Mouse (Mus musculus): ENCODE results near the gene Arhgef10l.
A peak's percentile ranks its signal among the peaks of the same experiment; 100 is the strongest.

Gene Arhgef10l

DNA sequence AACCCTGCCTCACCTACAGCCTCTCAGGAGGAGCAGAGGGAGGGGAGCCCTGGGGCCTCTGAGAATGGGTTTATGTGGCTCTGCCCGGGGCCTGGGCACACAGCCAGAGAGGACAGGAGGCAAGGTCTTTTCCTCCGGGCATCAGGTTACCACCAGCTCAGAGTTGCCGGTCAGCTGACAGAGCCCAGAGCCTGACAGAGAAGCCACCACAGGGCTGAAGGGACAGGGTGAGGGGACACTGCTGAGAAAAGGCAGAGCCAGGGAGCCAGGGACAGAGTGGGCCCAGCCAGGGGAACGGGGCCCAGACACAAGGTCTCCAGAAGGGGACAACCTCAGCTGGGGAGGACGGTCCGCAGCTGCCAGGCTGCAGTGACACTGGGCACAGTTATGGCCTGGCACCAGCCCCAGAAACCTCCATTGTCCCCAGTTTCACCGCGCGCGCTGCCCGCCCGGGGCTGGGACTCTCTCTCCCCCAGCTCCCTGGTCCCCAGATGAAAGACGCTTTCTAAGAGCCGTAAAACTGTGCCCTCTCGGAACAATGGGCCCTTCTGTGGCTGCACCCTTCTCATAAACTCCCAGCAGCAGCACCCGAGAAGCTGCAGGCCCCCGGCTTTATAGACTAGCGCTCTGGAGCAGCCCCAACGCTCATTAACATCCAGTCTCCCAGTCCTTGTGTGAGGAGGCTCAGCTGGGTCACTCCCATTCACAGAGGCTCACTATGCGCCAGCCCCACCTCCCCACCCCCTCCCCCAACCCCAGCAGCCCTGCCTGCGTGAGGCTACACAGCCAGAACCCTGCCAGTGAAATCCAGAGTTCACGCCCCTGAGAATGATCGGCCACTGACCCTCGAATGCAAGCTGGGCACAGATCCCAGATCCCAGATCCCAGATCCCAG, 7.9 kb downstream of the Arhgef10l start:
- DNase-seq (ENCODE audit: low spot score) = no peak

DNA sequence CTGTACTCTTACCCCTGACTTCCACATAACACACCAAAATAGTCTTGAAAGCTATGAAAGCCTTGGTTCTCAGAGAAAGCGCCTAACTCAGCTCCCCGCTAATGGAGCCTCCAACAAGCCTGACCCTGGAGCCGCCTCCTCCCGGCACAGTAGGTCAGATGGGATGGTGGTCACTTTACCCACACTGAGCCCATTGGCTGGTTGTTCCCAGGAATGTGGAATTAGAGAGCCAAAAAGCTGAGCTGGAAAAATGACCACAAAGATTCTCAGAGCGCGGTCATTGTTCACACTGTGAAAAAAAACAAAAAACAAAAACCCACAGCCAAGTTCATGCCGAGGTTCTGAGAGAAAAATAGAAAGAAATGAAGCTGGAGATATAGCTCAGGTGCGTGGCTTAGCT, 9.3 kb downstream of the Arhgef10l start:
- DNase-seq (ENCODE audit: low spot score) = no peak

DNA sequence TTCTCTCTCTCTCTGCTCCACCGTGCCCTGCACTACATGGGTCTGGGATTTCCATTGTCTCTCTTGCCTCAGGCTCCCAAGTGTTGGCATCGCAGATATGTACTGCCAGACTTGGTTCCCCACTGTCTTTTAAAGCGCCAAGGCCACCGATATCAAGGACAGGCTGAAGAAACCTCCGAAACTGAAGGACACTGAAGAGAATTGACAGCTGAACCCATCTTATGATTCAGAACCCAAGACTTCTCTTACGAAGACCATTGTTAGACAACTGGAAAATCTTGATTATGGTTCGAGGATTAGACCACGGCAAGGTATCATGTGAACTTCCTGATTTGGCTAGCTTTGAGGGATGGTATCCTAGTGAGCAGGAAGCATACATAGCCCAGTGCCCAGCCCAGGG, 11.0 kb downstream of the Arhgef10l start:
- DNase-seq (ENCODE audit: low spot score) = no peak

DNA sequence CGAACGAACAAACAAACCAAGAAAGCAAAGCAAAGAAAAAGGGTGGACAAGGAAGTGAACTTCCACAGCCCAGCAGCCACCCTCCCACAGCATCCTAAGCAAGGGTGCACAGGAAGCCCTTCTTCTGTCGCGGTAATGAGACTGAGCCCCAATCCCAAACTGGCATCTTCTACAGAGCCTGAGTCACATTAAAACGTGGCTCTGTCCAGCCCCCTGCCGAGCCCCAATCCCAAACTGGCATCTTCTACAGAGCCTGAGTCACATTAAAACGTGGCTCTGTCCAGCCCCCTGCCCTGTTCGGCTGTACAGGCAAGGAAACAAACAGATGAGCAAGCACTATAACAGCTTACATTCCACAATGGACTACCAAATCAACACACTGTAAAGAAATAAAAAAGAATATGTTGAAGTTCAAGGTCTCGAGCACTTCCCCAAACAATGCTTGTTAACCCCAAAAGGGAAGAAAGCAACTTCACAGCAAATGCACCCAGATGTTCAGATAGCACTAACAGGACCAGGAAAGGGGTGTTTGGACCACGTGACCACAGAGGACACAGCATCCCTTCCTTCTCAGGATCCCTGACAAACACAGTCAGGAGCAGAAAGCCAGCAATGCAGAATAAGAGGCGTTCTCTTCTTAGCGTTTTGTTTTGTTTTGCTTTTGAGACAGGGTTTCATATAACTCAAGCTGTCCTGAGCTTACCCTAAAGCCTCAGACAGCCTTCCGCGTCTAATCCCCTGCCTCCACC, 11.8 kb downstream of the Arhgef10l start:
- DNase-seq (ENCODE audit: low spot score) = no peak

DNA sequence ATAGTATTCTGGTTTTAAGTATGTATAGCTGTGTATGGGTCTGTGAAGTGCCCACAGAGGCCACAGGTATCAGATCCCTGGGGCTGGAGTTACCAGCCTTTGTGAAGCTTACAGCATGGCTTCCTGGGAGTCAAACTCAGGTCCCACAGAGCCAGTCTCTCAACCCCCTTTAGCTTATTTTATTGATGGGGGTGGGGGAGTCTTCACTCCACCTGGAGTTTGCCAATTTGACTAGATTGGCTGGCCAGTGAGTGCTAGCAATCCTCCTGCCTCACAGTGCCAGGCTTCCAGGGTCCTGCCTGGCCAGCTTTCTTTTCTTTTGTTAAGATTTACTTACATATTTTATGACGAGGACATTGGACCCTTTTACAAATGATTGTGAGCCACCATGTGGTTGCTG, 16.1 kb downstream of the Arhgef10l start:
- no peak for DNase-seq (ENCODE audit: low spot score)

DNA sequence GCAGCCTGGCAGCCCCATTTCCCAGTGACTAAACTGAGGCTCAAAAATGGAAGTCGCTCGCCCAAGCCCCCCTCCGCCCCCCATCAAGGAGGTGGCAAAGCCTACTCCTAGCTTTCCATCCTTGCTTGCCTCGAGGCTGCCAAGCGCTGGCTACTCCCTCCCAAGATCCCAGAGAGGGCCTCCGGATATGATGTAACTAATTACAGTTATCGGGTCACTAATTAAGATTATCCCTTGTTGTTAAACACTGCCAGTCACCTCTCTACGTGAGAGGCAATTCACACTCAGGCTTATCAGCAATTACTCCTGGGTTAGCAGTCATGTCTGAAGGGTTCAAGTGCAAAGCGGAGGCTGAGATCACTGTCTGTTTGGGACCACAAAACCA, 16.6 kb downstream of the Arhgef10l start:
- no peak for DNase-seq (ENCODE audit: low spot score)

DNA sequence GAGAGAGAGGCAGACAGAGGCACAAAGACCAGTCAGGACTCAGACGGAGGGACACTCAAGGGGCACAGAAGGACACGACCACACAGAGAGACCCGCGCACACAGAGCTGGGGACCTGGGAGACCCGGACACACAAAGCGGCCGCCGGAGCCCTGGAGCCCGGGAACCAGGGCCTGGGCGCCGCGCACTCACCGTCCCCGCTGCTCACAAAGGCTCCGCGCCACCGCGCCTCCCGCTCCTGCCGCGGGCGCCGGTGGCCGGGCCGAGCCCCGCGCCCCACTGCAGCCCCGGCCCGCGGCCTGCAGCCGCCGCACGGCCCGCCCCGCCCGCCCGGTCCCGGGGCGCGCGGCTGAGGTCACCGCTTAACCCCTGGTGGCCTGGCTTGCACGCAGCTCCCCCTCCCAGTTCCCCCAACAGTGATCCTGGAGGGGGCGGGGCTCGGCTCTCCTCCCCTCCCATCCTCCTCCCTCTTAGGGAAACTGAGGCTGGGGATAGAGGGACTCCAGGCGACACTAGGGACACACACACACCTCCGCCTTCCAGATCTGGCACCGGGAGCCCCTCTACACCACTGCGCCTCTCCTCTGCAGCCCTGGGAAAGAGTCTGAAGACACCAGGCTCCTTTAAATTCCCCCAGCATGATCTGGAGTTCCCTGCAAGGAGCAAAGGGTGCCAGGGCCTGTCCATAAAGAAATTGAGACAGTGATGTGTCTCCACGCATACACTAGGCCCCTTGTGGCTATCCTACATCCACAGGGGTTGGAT, 17.2 kb downstream of the Arhgef10l start:
- peak; percentile 56 for DNase-seq (ENCODE audit: low spot score)

DNA sequence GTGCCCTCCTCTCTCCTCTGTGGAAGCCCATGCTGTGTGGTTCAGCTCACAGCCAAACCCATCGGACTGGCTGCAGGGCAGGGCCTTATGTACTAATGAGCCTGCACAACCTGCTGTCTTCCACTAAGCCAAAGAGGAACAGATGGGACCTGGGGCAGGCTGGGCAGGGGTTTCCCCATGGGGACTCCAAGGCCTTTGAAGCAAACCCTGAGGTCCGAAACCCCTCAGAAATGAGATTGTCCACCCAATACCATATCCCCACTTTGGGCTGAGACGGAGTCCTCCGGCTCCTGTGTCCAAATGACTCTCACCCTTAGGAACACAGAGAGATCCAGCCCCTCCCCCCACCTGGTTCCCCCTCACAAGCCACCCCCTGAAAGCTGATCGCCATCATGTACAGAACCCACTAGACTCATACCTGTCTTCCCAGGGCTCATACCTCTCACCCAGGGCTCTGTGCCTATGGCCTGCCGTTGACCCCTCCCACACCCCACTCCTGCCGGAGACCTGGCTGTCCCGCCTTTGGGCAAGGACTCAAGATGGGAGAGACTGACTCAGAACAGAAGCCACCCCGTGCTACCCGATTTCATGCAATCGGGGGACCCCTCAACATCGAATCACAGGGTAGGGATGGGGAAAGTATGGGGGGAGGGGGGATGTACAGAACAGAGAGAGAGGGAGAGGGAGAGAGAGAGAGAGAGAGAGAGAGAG, 17.9 kb downstream of the Arhgef10l start:
- no peak for DNase-seq (ENCODE audit: low spot score)

DNA sequence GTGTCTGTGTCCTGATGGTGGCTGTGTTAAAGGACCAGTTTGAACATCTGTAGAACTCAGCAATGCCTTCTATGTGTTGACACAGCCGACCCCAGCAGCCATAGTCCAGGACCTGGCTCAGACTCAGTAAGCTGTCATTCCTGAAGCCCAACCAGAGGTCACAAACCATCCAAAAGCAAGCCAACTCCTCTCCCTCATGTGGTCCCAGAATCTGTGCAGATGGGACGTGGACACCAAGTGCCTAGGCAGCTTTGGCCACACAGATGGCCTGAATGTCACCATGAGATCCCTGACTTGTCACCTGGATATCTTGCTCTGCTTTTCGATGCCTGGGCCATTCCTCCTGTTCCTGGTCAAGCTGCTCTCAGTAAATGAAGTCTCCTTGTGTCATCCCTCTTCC, 20.2 kb downstream of the Arhgef10l start:
- DNase-seq (ENCODE audit: low spot score) = no peak

DNA sequence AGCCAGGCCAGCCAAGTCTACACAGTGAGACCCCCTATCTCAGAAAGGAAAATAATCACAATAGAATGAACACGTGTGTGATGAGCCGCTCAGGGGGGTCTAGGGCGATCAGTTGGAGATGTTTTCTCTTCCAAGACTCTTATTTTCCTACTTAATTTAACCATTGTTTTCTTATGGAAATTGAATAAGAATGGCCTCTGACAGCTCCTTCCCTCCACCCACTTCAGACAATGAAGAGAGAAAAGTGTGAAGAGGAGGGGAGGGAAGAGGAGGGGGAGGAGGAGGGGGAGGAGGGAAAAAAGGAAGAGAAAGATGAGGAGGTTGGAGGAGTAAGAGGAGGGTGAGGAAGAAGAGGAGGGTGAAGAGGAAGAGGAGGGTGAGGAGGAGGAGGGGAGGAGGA, 21.1 kb downstream of the Arhgef10l start:
- no peak for DNase-seq (ENCODE audit: low spot score)

DNA sequence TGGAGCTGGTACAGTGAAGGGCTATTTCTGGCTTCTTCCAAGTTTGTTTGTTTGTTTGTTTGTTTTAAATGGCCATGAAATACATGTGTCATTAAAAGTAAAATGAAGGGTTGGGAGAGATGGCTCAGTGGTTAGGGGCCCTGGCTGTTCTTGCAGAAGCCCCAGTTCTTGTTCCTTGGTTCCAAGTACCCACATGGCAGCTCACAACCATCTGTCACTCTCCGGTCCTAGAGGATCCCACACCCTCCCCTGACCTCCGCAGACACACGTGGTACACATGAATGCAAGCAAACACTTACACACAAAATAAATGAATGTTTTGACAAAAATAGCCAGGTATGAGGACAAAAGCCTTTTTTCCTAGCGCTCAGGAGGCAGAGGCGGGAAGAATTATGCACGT, 21.5 kb downstream of the Arhgef10l start:
- DNase-seq (ENCODE audit: low spot score) = no peak

DNA sequence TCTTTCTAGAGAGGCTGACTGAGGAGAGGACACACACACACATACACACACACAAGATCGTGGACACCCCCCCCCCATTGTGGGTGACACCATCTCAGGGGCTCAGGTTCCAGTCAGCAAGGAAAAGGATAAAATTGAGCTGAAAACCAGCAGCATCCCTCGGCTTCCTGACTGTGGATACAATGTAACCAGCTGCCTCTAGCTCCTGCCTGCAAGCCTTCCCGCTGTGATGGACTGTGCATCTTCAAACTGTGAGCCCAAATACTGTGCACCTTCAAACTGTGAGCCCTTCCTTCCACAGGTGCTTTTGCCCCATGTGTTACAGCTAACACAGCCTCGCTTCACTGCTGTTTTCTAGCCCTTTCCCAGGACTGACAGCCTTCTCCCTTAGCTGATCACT, 23.4 kb downstream of the Arhgef10l start:
- no peak for DNase-seq (ENCODE audit: low spot score)

DNA sequence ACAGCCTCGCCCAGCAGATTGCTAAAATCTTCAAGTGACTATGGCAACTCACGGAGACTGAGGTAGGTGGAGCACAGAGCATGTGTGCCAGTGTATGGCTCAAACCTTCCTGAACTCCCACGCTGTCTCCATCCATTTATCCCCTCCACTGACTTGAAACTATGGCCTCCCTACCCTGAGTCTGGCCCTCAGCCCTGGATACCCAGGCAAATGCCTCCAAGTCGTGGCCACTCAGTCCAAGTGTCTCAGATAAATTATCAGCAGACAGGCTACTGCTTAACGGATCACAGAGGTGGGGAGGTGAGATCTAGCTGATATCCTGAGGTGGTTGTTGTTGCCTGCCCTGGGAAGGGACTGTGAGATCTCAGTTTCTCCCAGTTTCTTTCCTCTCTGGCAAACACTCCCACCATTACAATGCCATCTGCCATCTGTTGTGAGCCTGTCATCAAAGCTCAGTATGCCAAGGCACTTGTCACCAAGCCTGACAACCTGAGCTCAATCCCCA, 24.3 kb downstream of the Arhgef10l start:
- no peak for DNase-seq (ENCODE audit: low spot score)

DNA sequence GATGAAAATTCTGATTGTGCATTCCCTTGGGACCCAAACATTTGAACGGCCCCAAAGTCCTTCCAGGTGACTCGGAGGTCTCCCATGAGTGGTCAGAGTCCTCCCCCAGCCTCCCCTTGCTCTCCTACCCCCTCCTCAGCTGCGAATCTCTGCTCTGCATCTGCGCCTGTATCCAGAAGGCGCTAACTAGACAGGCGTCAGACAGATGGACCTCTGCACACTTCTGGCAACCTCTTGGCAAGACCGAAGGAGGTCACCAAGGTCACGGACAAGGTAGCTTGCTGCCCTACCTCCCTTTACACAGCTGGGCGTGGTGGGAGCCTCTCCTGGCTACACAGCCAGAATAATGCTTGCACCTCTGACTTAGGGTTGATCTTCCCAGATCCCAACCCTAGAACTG, 25.1 kb downstream of the Arhgef10l start:
- no peak for DNase-seq (ENCODE audit: low spot score)

DNA sequence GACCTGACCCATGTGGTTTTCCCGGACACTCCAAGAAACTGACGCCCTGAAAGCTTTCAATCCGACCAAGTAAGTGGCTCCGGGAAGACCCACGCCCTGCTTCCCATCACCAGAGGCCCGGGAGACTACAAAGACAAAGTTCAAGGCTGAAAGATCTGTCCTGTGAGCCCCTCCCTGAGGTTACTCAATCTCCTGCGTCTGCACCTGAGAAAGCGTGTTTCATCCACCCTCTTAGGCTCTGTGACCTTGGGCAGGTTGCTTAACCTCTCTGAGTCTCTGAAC, 25.6 kb downstream of the Arhgef10l start:
- peak; percentile 72 for DNase-seq (ENCODE audit: low spot score)

DNA sequence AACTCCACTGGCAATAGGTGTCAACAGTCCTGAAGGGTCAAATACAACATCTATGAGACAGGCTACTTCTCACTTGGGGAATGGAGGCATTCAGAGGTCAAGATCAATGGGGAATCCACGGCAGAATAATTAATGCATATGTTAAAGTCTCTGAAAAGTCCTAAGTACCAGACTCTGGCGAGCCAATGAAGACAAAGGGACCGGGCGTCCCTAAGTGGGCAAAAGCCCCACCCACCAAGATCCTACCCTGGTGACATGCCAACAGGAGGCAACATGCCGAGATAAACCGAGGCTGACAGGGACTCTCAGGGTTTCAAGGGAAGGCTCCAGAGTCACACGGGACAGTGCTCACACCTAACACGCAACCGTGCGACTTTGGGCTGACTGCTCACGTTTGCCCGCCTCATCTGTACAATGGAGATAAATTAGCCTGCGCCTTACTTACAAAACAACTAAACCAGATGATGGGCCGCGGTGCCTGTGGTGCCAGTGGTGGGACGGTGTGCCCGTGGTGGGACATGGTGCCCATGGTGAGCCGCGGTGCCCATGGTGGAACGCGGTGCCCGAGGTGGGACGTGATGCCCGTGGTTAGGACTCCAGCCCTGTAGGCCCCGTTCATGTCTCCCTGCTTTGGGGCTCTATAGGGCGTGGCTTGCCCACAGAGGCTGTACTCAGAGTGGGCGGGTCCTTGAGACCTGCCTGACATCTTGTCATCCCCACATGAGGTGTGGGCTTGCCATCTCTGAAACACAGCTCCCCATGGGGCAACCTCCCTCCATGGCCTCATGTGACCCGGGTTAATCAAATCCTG, 26.2 kb downstream of the Arhgef10l start:
- DNase-seq (ENCODE audit: low spot score) = no peak

DNA sequence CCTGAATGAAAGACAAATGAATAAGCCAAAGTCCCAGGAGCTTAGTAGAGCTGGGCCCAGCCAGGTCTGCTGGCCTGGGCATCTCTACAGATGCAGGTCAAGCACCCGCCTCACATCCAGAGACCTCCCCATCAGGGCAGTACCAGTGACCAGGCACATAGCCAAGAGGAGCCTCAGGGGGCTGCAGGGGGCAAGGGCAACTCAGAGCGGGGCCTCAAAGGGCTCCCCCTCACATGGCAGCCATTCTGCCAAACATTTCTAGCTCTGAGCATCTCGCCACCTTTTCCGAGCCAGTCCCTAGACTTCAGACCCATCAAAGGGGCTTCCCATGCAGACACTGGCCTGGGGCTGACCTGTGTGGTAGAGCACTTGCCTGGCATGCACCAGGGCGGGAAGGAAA, 27.2 kb downstream of the Arhgef10l start:
- no peak for DNase-seq (ENCODE audit: low spot score)

DNA sequence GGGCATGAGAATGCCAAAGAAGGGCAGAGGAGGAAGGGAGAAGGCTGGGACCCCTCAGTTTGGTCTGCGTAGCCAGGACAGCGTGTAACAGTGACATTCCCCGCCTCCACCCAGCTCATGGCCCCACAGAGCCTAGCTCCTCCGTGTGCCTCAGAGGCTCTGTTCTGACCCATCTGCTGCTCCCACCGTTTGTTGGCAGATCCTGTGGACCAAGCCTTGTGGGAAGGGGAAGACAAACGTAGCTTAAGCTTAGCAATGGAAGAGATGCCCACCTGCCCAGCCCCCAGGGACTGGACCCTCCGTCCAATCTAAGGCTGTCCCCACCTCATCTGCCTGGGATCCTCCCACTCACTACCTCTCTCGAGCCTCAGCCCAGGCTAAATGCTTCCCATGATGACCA, 28.5 kb downstream of the Arhgef10l start:
- DNase-seq (ENCODE audit: low spot score) = no peak

DNA sequence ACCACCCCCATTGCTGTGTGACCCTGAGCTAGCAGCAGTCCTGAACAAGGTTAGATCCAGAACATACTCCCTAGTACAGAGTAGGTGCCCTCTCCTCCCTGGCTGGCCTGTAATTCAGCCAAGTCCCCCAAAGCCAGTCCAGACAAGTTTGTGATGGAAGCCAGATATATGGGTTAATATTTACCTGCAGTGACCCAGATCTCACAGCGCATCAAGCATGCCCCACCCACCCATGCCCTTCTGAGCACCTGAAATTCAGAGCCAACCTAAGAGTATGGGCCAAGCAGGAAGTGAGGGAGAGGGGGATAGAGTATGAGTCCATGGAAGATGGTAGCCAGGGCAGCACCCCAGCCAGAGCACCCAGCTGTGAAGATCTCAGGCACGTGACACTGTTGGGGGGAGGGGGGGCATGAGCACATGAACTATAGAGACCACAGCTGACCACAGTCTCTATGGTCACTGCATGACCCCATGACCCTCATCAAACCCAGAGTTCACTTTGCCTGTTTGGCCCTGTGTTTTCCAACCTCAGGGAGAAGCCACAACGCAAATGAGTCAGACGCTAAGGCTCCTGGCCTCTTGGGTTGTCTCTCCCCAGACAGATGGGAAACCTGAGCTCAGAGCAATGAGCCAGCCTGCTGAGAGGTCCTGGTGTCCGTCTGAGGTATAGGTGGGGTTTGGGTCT, 29.4 kb downstream of the Arhgef10l start:
- DNase-seq (ENCODE audit: low spot score) = peak; percentile 52

DNA sequence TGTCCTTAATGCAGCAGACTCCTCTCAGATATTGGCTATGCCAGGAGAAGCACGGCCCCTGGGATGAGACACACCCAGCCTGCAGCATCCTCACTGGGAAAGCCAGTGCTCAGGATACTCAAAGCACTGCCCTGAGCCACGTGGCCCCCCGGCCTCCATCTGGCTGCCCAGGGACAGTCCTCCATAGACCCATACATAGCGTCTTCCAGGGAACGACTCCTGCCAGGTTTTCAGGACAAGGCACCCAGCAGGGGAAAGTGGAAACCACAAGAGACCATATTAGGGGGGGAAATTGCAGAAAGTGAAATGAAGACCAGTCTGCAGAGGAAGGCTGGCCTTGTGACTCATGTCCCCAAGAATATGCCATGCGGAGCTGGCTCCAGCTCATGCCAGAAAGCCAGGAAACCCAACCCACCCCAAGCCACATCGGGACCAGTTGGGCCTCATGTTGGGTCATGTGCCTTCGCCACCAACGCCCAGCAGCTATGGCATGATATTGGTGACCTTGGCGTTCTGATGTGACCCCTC, 30.9 kb downstream of the Arhgef10l start:
- DNase-seq (ENCODE audit: low spot score) = no peak

Data from yolk sac, embryonic 10.5 days (tissue).